Mouse (Mus musculus) heart, postnatal 14 days (tissue): ENCODE measurements around the gene Olfr1471. TPM values are rescaled to one million over a fixed set of nuclear protein-coding genes. Genes with fewer than 3 reads are reported as not detected.
"Not testable (repeated sequence)": the region's sequence is repeated elsewhere in the genome, so short reads cannot be mapped to it uniquely, and the experiment has no call there.

Source experiments
- DNase-seq, 2 experiments: peaks; one replicate each; pipeline ENCODE4 v3.0.0; 2021 to 2022
- intact Hi-C: fragments of 180-260 bp; cut with DNase I; formaldehyde crosslinking; loops from one replicate; pipeline ENCODE4 v1.15.1; 2025
- long read RNA-seq, 2 experiments: library from polyadenylated mRNA; stranded (forward); transcript quantifications; one replicate each; pipeline ENCODE4 v2.0.0; 2021
- total RNA-seq, 2 experiments: library from RNA; stranded (reverse); gene quantifications; 2 replicates each; pipeline ENCODE4 v1.2.3; 2021

Gene Olfr1471
- not detected for total RNA-seq
- long read RNA-seq, experiment 1, result 0 reads
- long read RNA-seq, experiment 2, result 0 reads

GRCm38 (mm10) chr19:13443109-13443508, at the start of gene Olfr1471:
Gene Olfr1471 (plus strand): TSS chr19:13443409.
- intact Hi-C loops, DNase-seq: not testable (repeated sequence)

- no peak for DNase-seq
- intact Hi-C loops, result no loop called here
Observed at GRCm38 (mm10) chr19:13407549-13407948, 35.7 kb upstream of the Olfr1471 start, which contains the start of gene Olfr1469. Gene Olfr1469 (plus strand): TSS chr19:13407849.

- intact Hi-C loops, result no loop called here
- DNase-seq, result no peak
Observed at GRCm38 (mm10) chr19:13455986-13456385, 12.8 kb downstream of the Olfr1471 start, which contains the start of gene Olfr1472. Gene Olfr1472 (minus strand): TSS chr19:13456086.

GRCm38 (mm10) chr19:13469265-13469664, 26.1 kb downstream of the Olfr1471 start, which contains the start of gene Olfr1474:
Gene Olfr1474 (plus strand): TSS chr19:13469565.
- DNase-seq, intact Hi-C loops: not testable (repeated sequence)

- intact Hi-C loops, result no loop called here
- no peak for DNase-seq
Observed at GRCm38 (mm10) chr19:13480096-13480495, 36.9 kb downstream of the Olfr1471 start, which contains the start of gene Olfr1475. Gene Olfr1475 (minus strand): TSS chr19:13480196.

- DNase-seq, result no peak
- intact Hi-C loops, result no loop called here
Observed at GRCm38 (mm10) chr19:13500246-13500645, 57.0 kb downstream of the Olfr1471 start, which contains the start of gene Olfr1477. Gene Olfr1477 (plus strand): TSS chr19:13500546.

Other genes with a start within 250 kb of the Olfr1471 start
- not detected for gene Olfr1463, start 212.1 kb upstream of the Olfr1471 start, total RNA-seq
- not detected for gene Olfr1465, start 127.9 kb upstream of the Olfr1471 start, total RNA-seq
- not detected for gene Olfr1466, start 104.5 kb upstream of the Olfr1471 start, total RNA-seq
- not detected for gene Olfr1467, start 81.2 kb upstream of the Olfr1471 start, total RNA-seq
- gene Olfr1469, start 35.6 kb upstream of the Olfr1471 start, total RNA-seq, result not detected
- gene Olfr1472, start 12.7 kb downstream of the Olfr1471 start, total RNA-seq, result not detected
- not detected for gene Olfr1474, start 26.2 kb downstream of the Olfr1471 start, total RNA-seq
- not detected for gene Olfr1475, start 36.8 kb downstream of the Olfr1471 start, total RNA-seq
- gene Olfr1477, start 57.1 kb downstream of the Olfr1471 start, total RNA-seq, result not detected
- not detected for gene Olfr1480, start 84.5 kb downstream of the Olfr1471 start, total RNA-seq
- gene Olfr1484, start 140.1 kb downstream of the Olfr1471 start, total RNA-seq, result not detected
- gene Olfr1487, start 174.0 kb downstream of the Olfr1471 start, total RNA-seq, result not detected
- not detected for gene Olfr1489, start 188.2 kb downstream of the Olfr1471 start, total RNA-seq
- not detected for gene Olfr1490, start 207.7 kb downstream of the Olfr1471 start, total RNA-seq